Mouse (Mus musculus) mesoderm, embryonic 11.5 days (tissue): ENCODE measurements around the gene Pla2g1b.
A peak's percentile ranks its signal among the peaks of the same experiment; 100 is the strongest.
"Not testable (repeated sequence)": the region's sequence is repeated elsewhere in the genome, so short reads cannot be mapped to it uniquely, and the experiment has no call there.

ENCODE experiments used
- DNase-seq: peaks from one replicate; pipeline ENCODE4 v3.0.0-alpha.2; 2012; ENCODE audit warnings: low read depth, low spot score

The Pla2g1b gene

DNA sequence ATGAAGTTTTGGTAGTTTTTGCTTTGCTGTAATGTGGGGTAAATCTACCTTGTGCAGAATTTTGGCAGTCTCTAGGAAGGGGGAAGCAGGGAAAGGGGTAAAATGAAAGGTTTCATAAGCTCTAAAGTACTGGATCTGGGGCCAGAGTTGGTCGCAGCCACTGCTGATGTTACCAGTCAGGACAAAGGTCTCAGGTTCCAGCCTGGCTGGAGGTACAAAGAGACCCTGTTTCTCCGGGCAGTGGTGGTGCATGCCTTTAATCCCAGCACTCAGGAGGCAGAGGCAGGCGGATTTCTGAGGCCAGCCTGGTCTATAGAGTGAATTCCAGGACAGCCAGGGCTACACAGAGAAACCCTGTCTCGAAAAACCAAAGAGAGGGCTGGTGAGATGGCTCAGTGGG, 39.6 kb downstream of the Pla2g1b start:
- not testable (repeated sequence) for DNase-seq

DNA sequence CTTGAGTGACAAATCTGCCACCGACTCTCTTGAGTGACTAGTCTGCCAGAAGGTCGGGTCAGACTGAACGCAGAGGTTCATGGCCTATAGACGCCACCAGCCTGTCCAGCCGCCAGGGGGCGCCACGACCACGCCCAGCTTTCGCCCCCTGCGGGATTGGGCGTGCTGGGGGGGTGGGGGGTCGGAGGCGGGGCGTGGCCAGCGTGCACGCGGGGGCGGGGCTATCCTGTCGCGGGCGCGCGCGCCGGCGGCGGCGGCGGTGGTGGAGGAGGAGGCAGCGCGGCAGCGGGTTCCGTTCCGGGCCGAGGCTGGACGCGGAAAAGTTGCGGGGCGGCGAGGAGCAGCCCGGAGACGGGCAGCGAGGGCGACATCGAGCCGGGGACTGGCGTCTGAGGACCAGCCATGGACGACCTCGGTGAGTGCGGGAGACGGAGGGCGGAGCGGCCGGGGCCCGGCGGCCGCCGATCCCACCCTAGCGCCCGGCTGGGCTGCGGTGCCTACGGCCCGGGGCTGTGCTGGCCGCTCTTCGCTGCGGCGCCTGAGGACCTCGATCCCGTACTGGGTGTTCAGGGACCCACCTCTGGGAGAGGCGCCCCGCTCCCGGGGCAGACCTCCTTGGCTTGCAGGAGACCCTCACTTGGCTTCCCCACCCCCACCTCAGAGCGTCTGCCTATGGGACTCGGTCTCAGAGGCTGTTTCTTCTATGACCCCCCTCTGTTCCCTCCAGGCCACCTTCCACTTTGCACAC, 40.6 kb downstream of the Pla2g1b start, which contains the start of gene Pxn:
Gene Pxn (plus strand): TSS at position 223 of the 748 bp plus-strand sequence.
- peak; percentile 95 for DNase-seq

DNA sequence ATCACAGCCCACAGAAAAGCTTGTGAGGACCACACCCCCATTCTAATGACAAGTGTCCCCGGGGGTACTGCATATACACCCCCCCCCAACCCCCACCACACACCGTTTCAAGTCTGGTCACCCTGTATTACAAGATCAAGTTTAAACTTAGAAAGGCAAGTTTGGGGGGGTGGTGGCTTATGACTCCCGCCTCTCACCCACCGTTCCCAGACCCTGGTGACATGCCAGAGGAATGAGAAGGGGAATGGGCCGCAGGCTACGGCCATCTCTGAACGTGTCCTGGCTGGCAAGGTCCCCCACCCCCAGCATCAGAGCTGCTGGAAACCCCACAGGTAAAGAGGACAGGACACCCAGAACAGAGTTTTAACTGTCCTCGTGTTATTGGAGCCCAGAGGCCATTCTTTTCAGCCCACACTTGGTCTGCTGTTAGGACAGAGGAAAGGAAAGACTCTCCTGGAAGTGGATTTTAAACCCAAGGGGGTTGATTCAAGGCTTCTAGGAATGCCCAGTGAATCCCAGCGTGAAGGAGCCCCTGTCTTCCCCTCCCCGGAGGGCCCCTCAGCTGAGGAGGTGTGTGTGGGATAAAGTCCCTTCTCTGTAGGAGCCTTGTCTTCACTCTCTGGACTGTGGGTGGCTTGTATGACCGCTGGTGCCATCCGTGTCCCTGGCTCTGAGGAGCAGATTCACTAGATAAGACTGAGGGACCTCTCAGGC, 41.4 kb downstream of the Pla2g1b start:
- DNase-seq, result no peak

DNA sequence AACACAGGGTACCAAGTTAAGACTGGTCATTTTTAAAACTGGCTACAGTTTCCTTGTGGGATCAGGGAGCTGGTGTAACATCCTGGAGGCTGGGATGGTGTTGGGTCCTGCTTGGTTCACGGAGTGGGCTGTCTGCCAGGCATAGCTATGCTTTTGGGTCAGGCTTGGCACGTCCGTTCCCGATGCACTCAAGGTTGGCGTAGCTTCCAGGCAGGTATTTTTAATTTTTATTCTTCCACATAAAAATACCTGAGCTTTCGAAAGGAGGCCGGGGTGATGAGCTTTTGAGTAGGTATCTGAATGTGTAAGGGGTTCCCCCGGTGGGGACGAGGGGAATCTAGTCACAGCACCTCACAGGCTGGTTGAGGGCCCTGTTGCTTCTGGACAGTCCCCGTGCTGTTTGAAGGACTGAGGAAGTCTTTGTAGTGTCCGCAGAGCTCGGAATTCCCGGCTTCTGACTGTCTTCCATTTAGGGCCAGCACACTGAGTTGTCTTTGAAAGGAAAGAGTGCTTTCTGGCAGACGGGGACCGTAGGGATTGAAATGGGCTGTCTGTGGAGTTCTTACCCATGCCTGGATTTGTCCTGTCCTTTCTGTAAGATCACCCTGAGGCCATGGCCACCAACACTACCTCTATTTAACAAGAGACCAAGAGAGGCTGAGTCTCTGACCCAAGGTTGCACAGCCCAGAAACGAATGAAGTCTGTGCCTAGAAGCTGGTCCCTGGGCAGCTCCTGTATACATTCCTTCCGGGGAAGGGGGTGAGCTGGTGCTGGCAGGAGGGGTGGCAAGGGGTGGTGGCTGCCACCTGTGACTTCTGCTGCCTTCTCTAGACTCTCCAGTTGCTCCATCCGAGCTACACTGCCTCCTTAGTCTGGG, 42.2 kb downstream of the Pla2g1b start:
- no peak for DNase-seq

DNA sequence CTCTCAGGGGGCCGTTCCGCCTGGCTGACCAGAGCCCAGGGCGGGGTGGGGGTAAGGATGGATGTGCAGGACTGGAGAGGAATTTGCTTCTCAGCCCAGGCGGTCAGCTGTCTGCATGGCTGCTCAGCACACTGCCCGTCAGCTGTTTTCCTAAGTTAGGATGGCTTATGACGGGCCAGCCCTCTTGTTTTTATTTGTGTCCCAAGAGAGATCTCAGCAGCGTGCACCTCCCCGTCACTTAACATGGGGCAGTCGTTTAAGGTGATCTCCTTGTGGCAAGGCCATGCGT, 42.7 kb downstream of the Pla2g1b start:
- DNase-seq, result peak; percentile 68

DNA sequence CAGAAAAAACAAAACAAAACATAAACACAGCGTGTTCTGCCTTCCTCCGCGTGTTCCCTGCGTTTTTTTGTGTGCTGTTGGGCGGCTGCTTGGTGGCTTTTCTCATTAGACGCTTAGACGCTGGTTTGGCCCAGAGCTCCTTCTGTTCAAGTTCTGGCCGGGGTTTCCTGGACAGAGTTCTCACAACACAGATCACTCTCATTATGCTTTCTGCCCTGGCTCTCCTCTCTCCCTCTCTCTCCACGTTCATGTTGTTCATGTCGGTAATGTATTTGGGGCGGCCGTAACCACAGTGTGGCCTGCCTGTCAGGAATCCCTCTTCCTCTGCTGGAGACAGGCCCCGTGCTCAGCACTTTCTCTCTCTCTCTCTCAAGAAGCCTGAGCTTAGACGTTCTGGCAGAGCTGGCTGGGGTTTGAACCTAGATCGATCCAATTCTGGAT, 43.3 kb downstream of the Pla2g1b start:
- no peak for DNase-seq

DNA sequence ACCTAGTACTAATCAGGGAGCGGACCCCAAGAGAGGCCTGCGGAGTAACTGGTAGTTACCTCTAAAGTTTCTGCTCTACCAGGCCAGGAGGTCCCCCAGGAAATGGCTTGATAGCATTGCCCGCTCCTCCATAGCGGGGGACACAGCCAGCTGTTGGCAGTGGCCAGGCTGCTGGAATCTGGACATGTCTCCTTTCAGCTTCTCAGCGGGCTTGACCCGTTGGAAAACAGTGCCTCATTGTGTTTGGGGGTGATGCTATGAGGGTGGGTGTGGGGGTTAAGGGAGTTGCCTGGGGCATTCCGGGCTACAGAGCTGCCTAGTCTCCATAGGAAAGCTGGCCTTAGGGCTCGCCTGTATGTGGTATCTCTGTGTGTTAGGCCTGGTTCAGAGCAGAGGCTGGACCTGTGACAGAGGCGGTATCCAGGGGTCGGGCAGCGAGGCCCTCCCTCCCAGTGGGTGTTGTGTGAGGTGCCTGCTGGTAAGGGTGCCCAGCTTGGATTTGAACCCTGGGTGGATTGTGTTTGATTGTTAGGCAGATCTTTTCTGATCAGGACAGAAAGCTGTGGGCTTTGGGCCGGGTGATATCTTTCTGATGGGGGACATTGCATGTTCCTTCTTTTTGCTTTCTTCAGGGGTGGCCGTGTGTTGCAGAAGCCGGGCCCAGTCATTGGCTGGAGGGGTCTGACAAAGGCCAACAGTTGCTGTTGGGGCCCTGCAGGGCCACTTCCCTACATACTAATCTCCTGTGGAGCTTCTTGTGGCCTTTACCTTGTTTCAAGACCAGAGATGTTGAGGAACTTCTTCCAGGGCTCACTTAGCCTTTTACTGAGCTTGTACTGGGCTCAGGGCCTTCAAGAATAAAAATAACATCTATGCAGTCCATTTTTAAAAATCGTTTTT, 44.0 kb downstream of the Pla2g1b start:
- no peak for DNase-seq

- DNase-seq, result no peak
Observed at GRCm38 (mm10) chr5:115512375-115512774, 46.3 kb downstream of the Pla2g1b start.

DNA sequence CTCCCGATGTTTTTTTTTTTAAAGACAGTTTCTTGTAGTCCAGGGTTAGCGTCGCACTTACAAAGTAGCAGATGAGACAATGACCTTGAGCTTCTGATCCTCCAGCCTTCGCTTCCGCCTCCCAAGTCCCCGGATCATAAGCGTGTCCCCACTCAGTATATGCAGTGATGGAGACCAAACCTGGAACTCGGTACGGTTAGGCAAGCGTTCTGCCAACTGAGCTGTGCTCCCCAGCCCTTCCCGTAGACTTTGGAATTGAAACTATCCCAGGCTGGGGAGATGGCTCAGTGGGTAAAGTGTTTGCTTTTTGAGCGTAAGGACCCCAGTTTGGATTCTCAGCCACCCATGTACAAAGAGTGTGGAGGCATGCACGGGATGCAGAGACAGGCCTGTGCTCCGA, 47.2 kb downstream of the Pla2g1b start:
- no peak for DNase-seq

DNA sequence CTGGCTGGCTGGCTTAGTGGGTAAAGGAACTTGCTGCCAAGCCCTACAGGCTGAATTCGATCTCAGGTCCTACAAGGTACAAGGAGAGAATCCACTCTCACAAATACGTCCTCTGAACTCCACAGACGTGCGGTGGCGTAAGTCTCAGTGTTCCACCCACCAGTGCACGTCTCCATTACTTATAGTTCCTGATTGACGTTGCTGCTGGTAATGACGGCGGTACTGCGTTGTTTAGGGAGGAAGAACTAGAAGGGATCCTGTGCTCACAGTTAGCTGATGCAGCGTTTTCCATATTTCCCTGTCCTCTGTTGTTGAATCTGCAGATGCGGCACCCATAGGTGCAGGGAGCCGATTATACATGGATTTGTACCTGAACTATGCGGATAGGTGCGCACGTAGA, 47.7 kb downstream of the Pla2g1b start:
- no peak for DNase-seq

GRCm38 (mm10) chr5:115514346-115514745, 48.3 kb downstream of the Pla2g1b start:
- DNase-seq, result no peak

DNA sequence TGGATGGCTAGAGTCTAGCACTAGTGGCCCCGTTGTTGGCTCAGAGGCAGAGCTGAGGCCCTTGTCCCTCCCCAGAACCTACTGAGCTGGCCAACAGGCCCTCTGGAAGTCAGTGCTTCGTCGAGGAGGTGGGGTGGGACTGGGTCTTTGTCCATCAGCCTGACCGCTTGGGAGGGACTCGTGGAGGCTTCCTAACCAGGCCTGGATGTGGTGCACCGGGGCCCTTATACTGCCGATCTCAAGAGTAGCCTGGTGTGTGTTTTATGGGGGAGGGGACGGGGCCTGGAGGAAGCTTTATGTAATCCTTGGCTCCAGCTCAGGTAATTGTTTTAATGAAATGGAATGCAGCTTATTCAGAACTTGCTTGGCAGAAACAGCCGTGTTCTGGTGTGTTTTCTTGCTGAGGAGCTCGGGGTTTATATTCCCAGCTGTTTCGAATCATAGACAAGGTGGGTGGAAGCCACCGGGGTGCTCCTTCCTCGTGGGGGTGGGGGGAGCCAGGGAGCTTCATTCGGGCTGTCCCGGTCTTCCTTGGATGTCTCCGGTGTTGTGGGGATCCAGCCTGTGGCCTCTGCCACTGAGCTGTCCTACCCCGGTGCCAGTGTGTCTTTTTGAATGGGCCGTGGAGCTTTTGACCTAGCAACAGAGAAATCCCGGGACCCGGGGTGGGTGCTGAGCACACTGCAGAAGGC, 49.0 kb downstream of the Pla2g1b start:
- DNase-seq, result no peak

GRCm38 (mm10) chr5:115516081-115516907, 50.2 kb downstream of the Pla2g1b start:
- DNase-seq, result no peak

- DNase-seq, result no peak
Observed at GRCm38 (mm10) chr5:115516908-115517307, 50.8 kb downstream of the Pla2g1b start.

DNA sequence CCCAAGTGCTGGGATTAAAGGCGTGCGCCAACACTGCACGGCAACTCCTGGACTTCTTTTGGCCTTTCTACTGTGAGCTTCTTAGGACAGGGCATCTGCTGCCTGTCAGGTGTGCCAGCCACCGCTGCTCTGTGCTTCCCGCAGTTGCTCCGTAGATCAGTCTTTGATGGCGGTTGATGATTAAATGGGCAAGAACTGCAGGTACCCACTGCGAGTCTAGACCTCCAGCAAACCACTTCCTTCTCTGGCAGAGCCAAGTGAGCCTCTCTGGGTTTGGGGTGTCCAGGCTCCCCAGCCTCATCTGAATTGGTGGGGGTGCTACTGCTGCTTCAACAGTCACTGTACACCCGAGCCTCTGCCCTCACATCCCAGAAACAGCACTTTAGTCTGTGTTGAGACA, 51.4 kb downstream of the Pla2g1b start:
- DNase-seq, result no peak

DNA sequence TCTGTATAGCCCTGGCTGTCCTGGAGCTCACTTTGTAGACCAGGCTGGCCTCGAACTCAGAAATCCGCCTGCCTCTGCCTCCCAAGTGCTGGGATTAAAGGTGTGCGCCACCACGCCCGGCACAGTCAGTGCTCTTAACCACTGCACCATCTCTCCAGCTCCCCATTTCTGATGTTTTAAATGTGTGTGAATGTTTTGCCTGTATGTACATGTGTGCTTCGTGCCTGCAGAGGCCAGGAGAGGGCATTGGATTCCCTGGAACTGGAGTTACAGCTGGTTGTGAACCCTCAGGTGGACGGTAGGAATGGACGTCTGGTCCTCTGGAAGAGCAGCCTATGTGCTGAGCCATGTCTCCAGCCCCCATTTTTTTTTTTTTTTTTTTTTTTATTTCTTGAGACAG, 52.2 kb downstream of the Pla2g1b start:
- DNase-seq, result not testable (repeated sequence)

GRCm38 (mm10) chr5:115520325-115520869, 54.3 kb downstream of the Pla2g1b start:
- no peak for DNase-seq

- DNase-seq, result peak; percentile 64
Observed at GRCm38 (mm10) chr5:115521553-115522461, 55.7 kb downstream of the Pla2g1b start.
